Mouse (Mus musculus) ES-E14 (cell line): ENCODE measurements around the gene Slc2a9.

Experiments
- CHD2 ChIP-seq: IDR thresholded peaks from 2 replicates; pipeline ENCODE4 v1.6.1; 2014; ENCODE audit warnings: mild to moderate bottlenecking, low read depth, low read length, inconsistent platforms
- HCFC1 ChIP-seq: IDR thresholded peaks from 2 replicates; pipeline ENCODE4 v1.6.1; 2012; ENCODE audit warnings: low read length, inconsistent platforms, borderline replicate concordance; ENCODE audit not compliant: insufficient read depth
- MAFK ChIP-seq: IDR thresholded peaks from 2 replicates; pipeline ENCODE4 v1.6.1; 2014; ENCODE audit warnings: mild to moderate bottlenecking, low read depth, low read length, inconsistent platforms; ENCODE audit not compliant: insufficient read depth
- ZC3H11A ChIP-seq: IDR thresholded peaks from 2 replicates; pipeline ENCODE4 v1.6.1; 2012; ENCODE audit warnings: low read depth, mild to moderate bottlenecking, inconsistent platforms, low read length, borderline replicate concordance
- ZNF384 ChIP-seq: IDR thresholded peaks from 2 replicates; pipeline ENCODE4 v1.6.1; 2012; ENCODE audit warnings: low read depth, low read length, inconsistent platforms

DNA sequence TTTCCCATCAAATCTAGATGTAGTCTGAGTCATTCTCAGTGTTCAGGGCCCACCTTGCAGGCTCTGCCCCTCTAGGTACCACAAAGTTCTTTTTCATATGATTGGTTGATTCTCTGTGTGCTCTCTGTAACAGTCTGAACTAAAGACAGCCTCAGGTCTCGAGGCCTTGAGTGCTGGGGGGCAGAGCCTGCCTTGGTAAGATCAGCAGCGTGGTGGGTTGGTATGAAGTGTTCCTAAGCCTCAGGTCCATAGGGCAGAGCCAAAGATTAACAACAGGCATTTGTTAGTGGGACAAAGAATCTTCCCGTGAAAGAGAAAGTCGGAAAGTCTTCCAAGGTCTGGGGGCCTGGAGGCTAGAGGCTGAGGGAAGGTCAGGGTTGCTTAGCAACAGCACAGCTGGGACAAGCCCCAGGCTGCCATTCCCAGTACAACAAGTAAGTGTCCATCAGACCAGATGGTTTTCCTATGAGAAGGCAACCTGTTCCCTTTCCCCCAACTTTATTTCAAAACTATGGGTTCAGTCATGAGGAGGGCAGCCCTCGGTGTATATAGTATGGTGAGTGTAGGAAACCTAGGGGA lies 152.5 kb downstream of the Slc2a9 start:
- TF ChIP-seq HCFC1, result no peak
- no peak for TF ChIP-seq ZC3H11A
- TF ChIP-seq ZNF384, result no peak
- TF ChIP-seq CHD2, result no peak
- TF ChIP-seq MAFK, result no peak
